Mouse (Mus musculus): ENCODE measurements at regions not wholly inside any gene's neighbourhood (a gene's known extent, or its start where the extent isn't known, plus 50 kb on each side); places are given as distances from the start of the nearest gene placed in this dataset.

- TF ChIP-seq CTCF (IDR thresholded peaks at IDR 0.05; ENCODE audit: control insufficient read depth, insufficient read depth, low read length) (no peak), POLR2A (IDR thresholded peaks at IDR 0.05; ENCODE audit: borderline replicate concordance, control insufficient read depth, low read depth, low read length) (no peak)
These were observed 49.9 kb upstream of the Fzd10 start for GRCm38 (mm10) chr5:128550736-128551135.
